Mouse (Mus musculus): Measurements from ENCODE around the gene C7. TPM values are rescaled to one million over a fixed set of nuclear protein-coding genes. Genes with fewer than 3 reads are reported as not detected.
A peak's percentile ranks its signal among the peaks of the same experiment; 100 is the strongest.

Gene C7
- polyA plus RNA-seq, 1 experiment from 2014 or later, result 0.08 TPM

- H3K4me3 ChIP-seq (ENCODE audit: low read depth, low read length), result no peak overlapping the region
- TF ChIP-seq CTCF (IDR thresholded peaks at IDR 0.05; ENCODE audit: low read depth), result no peak
- ATAC-seq, result no peak
- H3K4me2 ChIP-seq (replicated peaks; ENCODE audit: low read depth), result no peak overlapping the region
- H3K9ac ChIP-seq (ENCODE audit: low read depth, low read length), result no peak overlapping the region
- 94% methylated on average over 4 of the region's 4 CpGs for WGBS
- no peak overlapping the region for H3K27ac ChIP-seq (ENCODE audit: low read depth, low read length)
- H3K9me3 ChIP-seq (ENCODE audit: control insufficient read depth), result no peaks in the 10 kb centered on the region
- H3K27me3 ChIP-seq (replicated peaks; ENCODE audit: control insufficient read depth, insufficient read depth, low read length), result no peaks in the 10 kb centered on the region
- H3K36me3 ChIP-seq (ENCODE audit: control insufficient read depth, insufficient read depth), result peaks cover 18% of the 10 kb centered on the region
- H3K4me1 ChIP-seq (replicated peaks; ENCODE audit: control insufficient read depth, insufficient read depth, low read length), result no peaks in the 10 kb centered on the region
Observed at GRCm38 (mm10) chr15:5102312-5102711, 38.8 kb upstream of the C7 start.

DNA sequence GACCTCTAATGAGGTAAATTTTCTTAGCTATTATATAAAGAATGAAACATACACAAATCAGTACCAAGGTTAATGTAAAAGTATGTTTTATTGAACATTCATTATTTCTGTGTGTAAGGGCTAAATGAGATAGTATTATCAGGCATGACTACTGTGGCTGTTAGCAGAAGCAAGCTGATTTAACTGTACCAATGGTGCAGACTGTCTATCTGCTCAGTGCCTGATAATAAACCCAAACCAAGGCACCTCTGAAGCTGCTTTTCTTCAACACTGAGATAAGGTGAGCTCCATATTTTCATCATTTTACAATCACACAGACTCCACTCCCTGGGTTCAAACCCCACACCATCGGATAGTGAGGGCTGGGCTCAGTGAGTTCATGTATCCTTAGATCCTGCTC is 33.8 kb upstream of the C7 start:
- 85% methylated on average over 1 of the region's 1 CpGs for WGBS
- Histone ChIP-seq H3K27ac (ENCODE audit: low read depth, low read length) (no peak overlapping the region), H3K4me2 (replicated peaks; ENCODE audit: low read depth) (no peak overlapping the region), H3K27me3 (replicated peaks; ENCODE audit: control insufficient read depth, insufficient read depth, low read length) (no peaks in the 10 kb centered on the region), H3K4me1 (replicated peaks; ENCODE audit: control insufficient read depth, insufficient read depth, low read length) (no peaks in the 10 kb centered on the region), H3K4me3 (ENCODE audit: low read depth, low read length) (no peak overlapping the region), H3K36me3 (ENCODE audit: control insufficient read depth, insufficient read depth) (peaks cover 15% of the 10 kb centered on the region), H3K9me3 (ENCODE audit: control insufficient read depth) (no peaks in the 10 kb centered on the region), H3K9ac (ENCODE audit: low read depth, low read length) (no peak overlapping the region)
- ATAC-seq, result no peak
- no peak for TF ChIP-seq CTCF (IDR thresholded peaks at IDR 0.05; ENCODE audit: low read depth)

GRCm38 (mm10) chr15:5095534-5096301 is 32.2 kb upstream of the C7 start:
- Histone ChIP-seq H3K4me1 (replicated peaks; ENCODE audit: control insufficient read depth, insufficient read depth, low read length) (no peaks in the 10 kb centered on the region), H3K36me3 (ENCODE audit: control insufficient read depth, insufficient read depth) (peaks cover 13% of the 10 kb centered on the region), H3K9me3 (ENCODE audit: control insufficient read depth) (no peaks in the 10 kb centered on the region), H3K27me3 (replicated peaks; ENCODE audit: control insufficient read depth, insufficient read depth, low read length) (no peaks in the 10 kb centered on the region), H3K4me3 (ENCODE audit: low read depth, low read length) (no peak overlapping the region), H3K9ac (ENCODE audit: low read depth, low read length) (no peak overlapping the region), H3K27ac (ENCODE audit: low read depth, low read length) (no peak overlapping the region), H3K4me2 (replicated peaks; ENCODE audit: low read depth) (no peak overlapping the region)
- TF ChIP-seq CTCF (IDR thresholded peaks at IDR 0.05; ENCODE audit: low read depth), result no peak
- WGBS, result 66% methylated on average over 11 of the region's 11 CpGs
- ATAC-seq, result no peak

- ATAC-seq, result no peak
- Histone ChIP-seq H3K9me3 (ENCODE audit: control insufficient read depth) (no peaks in the 10 kb centered on the region), H3K27me3 (replicated peaks; ENCODE audit: control insufficient read depth, insufficient read depth, low read length) (no peaks in the 10 kb centered on the region), H3K4me2 (replicated peaks; ENCODE audit: low read depth) (no peak overlapping the region), H3K36me3 (ENCODE audit: control insufficient read depth, insufficient read depth) (no peaks in the 10 kb centered on the region), H3K9ac (ENCODE audit: low read depth, low read length) (no peak overlapping the region), H3K4me1 (replicated peaks; ENCODE audit: control insufficient read depth, insufficient read depth, low read length) (no peaks in the 10 kb centered on the region), H3K27ac (ENCODE audit: low read depth, low read length) (no peak overlapping the region), H3K4me3 (ENCODE audit: low read depth, low read length) (no peak overlapping the region)
- WGBS, result 85% methylated on average over 10 of the region's 10 CpGs
- TF ChIP-seq CTCF (IDR thresholded peaks at IDR 0.05; ENCODE audit: low read depth), result no peak
Observed at GRCm38 (mm10) chr15:5090131-5090530, 26.6 kb upstream of the C7 start.

DNA sequence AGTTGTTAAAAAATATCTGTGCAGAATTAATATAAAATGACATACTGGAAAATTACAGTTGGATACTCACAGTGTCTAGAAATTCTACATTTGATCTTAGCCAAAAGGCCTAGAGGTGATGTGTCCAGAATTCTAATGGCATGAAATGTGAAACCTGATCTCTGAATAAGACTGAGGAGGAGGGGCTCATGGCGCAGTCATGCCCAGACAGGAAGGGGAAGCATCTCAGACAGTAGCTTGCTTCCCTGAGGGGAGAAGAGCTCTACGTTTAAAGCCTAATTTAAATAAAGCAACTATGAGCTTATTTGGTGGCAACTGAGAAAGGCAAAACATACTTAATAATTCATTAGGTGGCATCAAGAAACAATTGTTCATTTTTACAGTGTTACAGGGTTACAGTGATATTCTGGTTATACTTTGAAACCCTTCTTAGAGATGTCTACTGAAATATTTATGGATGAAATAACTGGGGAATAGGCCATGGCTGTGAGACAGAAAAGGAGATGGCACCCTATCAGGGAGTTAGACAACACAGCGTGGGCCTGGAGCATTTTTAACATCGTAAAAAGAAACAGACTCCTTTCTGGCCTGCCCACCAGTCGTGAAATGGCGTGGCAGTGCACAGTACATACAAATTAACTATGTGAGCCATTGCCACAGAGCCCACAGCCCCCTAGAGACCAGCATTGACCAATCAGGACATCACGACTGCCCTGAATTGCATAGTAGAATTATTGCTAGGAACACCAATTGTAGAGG is 25.5 kb upstream of the C7 start:
- no peak for TF ChIP-seq CTCF (IDR thresholded peaks at IDR 0.05; ENCODE audit: low read depth)
- no peak overlapping the region for H3K4me3 ChIP-seq (ENCODE audit: low read depth, low read length)
- 72% methylated on average over 7 of the region's 7 CpGs for WGBS
- H3K4me2 ChIP-seq (replicated peaks; ENCODE audit: low read depth), result no peak overlapping the region
- no peaks in the 10 kb centered on the region for H3K9me3 ChIP-seq (ENCODE audit: control insufficient read depth)
- no peak for ATAC-seq
- no peaks in the 10 kb centered on the region for H3K36me3 ChIP-seq (ENCODE audit: control insufficient read depth, insufficient read depth)
- H3K9ac ChIP-seq (ENCODE audit: low read depth, low read length), result no peak overlapping the region
- H3K27me3 ChIP-seq (replicated peaks; ENCODE audit: control insufficient read depth, insufficient read depth, low read length), result no peaks in the 10 kb centered on the region
- H3K4me1 ChIP-seq (replicated peaks; ENCODE audit: control insufficient read depth, insufficient read depth, low read length), result no peaks in the 10 kb centered on the region
- H3K27ac ChIP-seq (ENCODE audit: low read depth, low read length), result no peak overlapping the region

DNA sequence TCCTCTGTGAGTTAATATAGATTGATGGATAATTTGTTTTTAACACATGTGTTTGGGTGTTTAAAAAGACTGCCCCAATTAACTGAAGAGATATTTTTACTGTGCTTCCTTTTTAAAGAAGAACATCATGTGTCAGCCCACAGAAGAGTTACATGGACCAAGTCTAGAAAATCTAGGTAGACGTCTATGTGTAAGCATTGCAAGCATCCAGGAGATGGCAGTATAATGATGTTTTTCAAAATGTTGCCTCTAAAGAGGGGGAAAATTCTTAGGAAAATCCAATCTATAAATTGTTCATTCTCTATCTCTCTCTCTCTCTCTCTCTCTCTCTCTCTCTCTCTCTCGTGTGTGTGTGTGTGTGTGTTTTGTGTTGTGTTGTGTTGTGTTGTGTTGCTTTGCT is 22.6 kb upstream of the C7 start:
- Histone ChIP-seq H3K27ac (ENCODE audit: low read depth, low read length) (no peak overlapping the region), H3K4me2 (replicated peaks; ENCODE audit: low read depth) (no peak overlapping the region), H3K9ac (ENCODE audit: low read depth, low read length) (no peak overlapping the region), H3K4me3 (ENCODE audit: low read depth, low read length) (no peak overlapping the region), H3K27me3 (replicated peaks; ENCODE audit: control insufficient read depth, insufficient read depth, low read length) (no peaks in the 10 kb centered on the region), H3K4me1 (replicated peaks; ENCODE audit: control insufficient read depth, insufficient read depth, low read length) (no peaks in the 10 kb centered on the region), H3K9me3 (ENCODE audit: control insufficient read depth) (no peaks in the 10 kb centered on the region), H3K36me3 (ENCODE audit: control insufficient read depth, insufficient read depth) (no peaks in the 10 kb centered on the region)
- peak; percentile 67 for TF ChIP-seq CTCF (IDR thresholded peaks at IDR 0.05; ENCODE audit: low read depth)
- ATAC-seq, result no peak
- WGBS, result 13% methylated on average over 2 of the region's 2 CpGs
